Mouse (Mus musculus): ENCODE results near the gene Pnkd. TPM values are rescaled to one million over a fixed set of nuclear protein-coding genes. Genes with fewer than 3 reads are reported as not detected.

Gene Pnkd
- total and polyA plus RNA-seq, 3 experiments = 45.5 to 318 (median 154) TPM

DNA sequence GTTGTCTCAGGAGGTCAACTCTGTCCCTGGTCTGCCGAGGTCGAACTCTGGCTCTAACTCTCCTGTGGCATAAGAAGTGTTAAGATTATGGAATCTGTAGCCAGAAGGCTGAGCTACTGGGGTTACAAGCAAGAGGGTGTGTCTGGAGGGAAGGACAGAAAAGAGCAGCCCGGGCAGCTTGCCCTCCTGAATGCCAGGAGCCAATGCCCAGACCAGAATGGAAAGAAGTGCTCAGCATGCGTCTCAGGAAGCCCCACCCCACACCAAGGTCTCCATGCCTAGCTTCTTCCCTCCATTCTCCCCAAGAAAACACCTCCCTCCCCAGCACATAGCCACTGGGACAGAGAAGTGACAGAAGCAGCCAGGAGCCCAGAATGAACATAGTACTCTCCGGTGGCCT, 14.3 kb downstream of the Pnkd start:
- in situ Hi-C loops (cut with MboI; ENCODE audit: low pct_ligation_motif_present, low pct_unique_long_range_greater_than_20kb, low sequenced_read_pairs) = no loop called here
- peaks cover 40 to 85% of the 10 kb centered on the region in 2 experiments for H3K4me1 ChIP-seq (ENCODE audit: control insufficient read depth in 1 of 2, insufficient read depth in 2 of 2)

GRCm38 (mm10) chr1:74300347-74301110, 15.8 kb downstream of the Pnkd start:
- H3K27ac ChIP-seq (ENCODE audit: insufficient read depth, low read depth) = no peak overlapping the region
- TF ChIP-seq MEF2A (IDR thresholded peaks at IDR 0.05; ENCODE audit: borderline replicate concordance, low read depth, low read length) = no peak
- TF ChIP-seq PAX5 (IDR thresholded peaks at IDR 0.05; ENCODE audit: low read length) = no peak
- TF ChIP-seq KAT2A (IDR thresholded peaks at IDR 0.05; ENCODE audit: insufficient replicate concordance, low read length) = no peak
- TF ChIP-seq CTCF (conservative IDR thresholded peaks at IDR 0.05 in 1 of 2, IDR thresholded peaks at IDR 0.05 in 1 of 2; ENCODE audit: low read depth in 2 of 2, low read length in 2 of 2) = no peak
- no peak for TF ChIP-seq IRF4 (IDR thresholded peaks at IDR 0.05; ENCODE audit: low read depth, low read length)
- no peak for TF ChIP-seq GABPA (IDR thresholded peaks at IDR 0.05; ENCODE audit: insufficient replicate concordance, low read depth, low read length)
- no peak for TF ChIP-seq ZC3H11A (IDR thresholded peaks at IDR 0.05; ENCODE audit: low read depth, low read length)
- no peak for TF ChIP-seq ZMIZ1 (IDR thresholded peaks at IDR 0.05; ENCODE audit: low read depth, low read length)
- in situ Hi-C loops (cut with MboI; ENCODE audit: low pct_ligation_motif_present, low pct_unique_long_range_greater_than_20kb, low sequenced_read_pairs) (no loop called here), dilution Hi-C loops (cut with MboI; ENCODE audit: extremely low pct_ligation_motif_present, extremely low pct_unique_long_range_greater_than_20kb, low sequenced_read_pairs) (no loop called here)
- H3K36me3 ChIP-seq (replicated peaks in 1 of 2; ENCODE audit: control insufficient read depth in 1 of 2, insufficient read depth in 1 of 2, low read length in 1 of 2) = peaks cover 0 to 55% of the 10 kb centered on the region in 2 experiments
- DNase-seq (ENCODE audit: extremely low read depth) = no peak
- H3K27me3 ChIP-seq (replicated peaks) = no peaks in the 10 kb centered on the region
- H3K4me3 ChIP-seq (replicated peaks in 1 of 3; ENCODE audit: low read depth in 2 of 3, low read length in 2 of 3, poor library complexity in 1 of 3) = no peak overlapping the region
- no peak overlapping the region for H3K9ac ChIP-seq (ENCODE audit: insufficient read depth, low read depth)
- no peak overlapping the region for H3K4me2 ChIP-seq (ENCODE audit: insufficient read depth, low read depth, poor library complexity, severe bottlenecking)
- peaks cover 34 to 79% of the 10 kb centered on the region in 2 experiments for H3K4me1 ChIP-seq (ENCODE audit: control insufficient read depth in 1 of 2, insufficient read depth in 2 of 2)
- peaks cover 46% of the 10 kb centered on the region for H3K79me2 ChIP-seq (replicated peaks; ENCODE audit: control insufficient read depth, extremely low read depth, insufficient read depth, poor library complexity, severe bottlenecking)
- no peaks in the 10 kb centered on the region for H3K9me3 ChIP-seq (replicated peaks; ENCODE audit: low read length)

More for the DNA sequence above, 14.3 kb downstream of the Pnkd start:
- Histone ChIP-seq H3K4me3 (replicated peaks in 1 of 3; ENCODE audit: low read depth in 2 of 3, low read length in 2 of 3, poor library complexity in 1 of 3) (no peak overlapping the region), H3K9me3 (replicated peaks; ENCODE audit: low read length) (no peaks in the 10 kb centered on the region), H3K79me2 (replicated peaks; ENCODE audit: control insufficient read depth, extremely low read depth, insufficient read depth, poor library complexity, severe bottlenecking) (peaks cover 46% of the 10 kb centered on the region), H3K9ac (ENCODE audit: insufficient read depth, low read depth) (no peak overlapping the region), H3K27ac (ENCODE audit: insufficient read depth, low read depth) (no peak overlapping the region), H3K36me3 (replicated peaks in 1 of 2; ENCODE audit: control insufficient read depth in 1 of 2, insufficient read depth in 1 of 2, low read length in 1 of 2) (peaks cover 5 to 67% of the 10 kb centered on the region in 2 experiments), H3K27me3 (replicated peaks) (no peaks in the 10 kb centered on the region), H3K4me2 (ENCODE audit: insufficient read depth, low read depth, poor library complexity, severe bottlenecking) (no peak overlapping the region)
- dilution Hi-C loops (cut with MboI; ENCODE audit: extremely low pct_ligation_motif_present, extremely low pct_unique_long_range_greater_than_20kb, low sequenced_read_pairs) = no loop called here
- no peak for TF ChIP-seq NELFE (IDR thresholded peaks at IDR 0.05; ENCODE audit: low read depth, low read length)
- no peak for TF ChIP-seq MEF2A (IDR thresholded peaks at IDR 0.05; ENCODE audit: borderline replicate concordance, low read depth, low read length)
- no peak for DNase-seq (ENCODE audit: extremely low read depth)

DNA sequence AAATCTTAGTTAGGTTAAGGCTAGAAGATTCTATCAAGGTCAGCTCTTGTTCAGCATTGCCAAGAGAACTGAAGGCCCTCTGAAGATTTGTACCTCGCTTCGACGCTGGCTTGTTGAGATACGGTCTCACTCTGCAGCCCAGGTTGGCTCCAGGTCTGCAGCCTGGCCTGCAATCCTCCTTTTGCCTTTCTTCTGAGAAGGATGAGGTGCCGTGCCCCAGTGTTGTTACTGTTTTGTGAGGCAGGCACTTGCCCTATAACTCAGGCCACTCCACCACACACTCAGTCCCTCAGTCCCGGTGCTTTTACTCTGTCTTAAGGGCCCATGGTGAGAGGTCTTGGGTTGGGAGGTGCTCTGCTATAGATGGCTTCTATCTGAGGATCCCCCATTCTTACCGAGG, 17.5 kb downstream of the Pnkd start:
- Histone ChIP-seq H3K79me2 (replicated peaks; ENCODE audit: control insufficient read depth, extremely low read depth, insufficient read depth, poor library complexity, severe bottlenecking) (peaks cover 36% of the 10 kb centered on the region), H3K9me3 (replicated peaks; ENCODE audit: low read length) (peaks cover 2% of the 10 kb centered on the region), H3K27ac (ENCODE audit: insufficient read depth, low read depth) (no peak overlapping the region), H3K4me1 (ENCODE audit: control insufficient read depth in 1 of 2, insufficient read depth in 2 of 2) (peaks cover 18 to 67% of the 10 kb centered on the region in 2 experiments), H3K4me2 (ENCODE audit: insufficient read depth, low read depth, poor library complexity, severe bottlenecking) (peak overlapping the region; percentile 70; the same call in 1 of the 2 replicates), H3K4me3 (replicated peaks in 1 of 3; ENCODE audit: low read depth in 2 of 3, low read length in 2 of 3, poor library complexity in 1 of 3) (peak overlapping the region in 1 of 3 experiments; percentile 5), H3K27me3 (replicated peaks) (no peaks in the 10 kb centered on the region), H3K9ac (ENCODE audit: insufficient read depth, low read depth) (0 out of 2 replicates have a peak overlapping the region, but pooled peaks have one; percentile 61), H3K36me3 (replicated peaks in 1 of 2; ENCODE audit: control insufficient read depth in 1 of 2, insufficient read depth in 1 of 2, low read length in 1 of 2) (peaks cover 0 to 39% of the 10 kb centered on the region in 2 experiments)
- in situ Hi-C loops (cut with MboI; ENCODE audit: low pct_ligation_motif_present, low pct_unique_long_range_greater_than_20kb, low sequenced_read_pairs) = no loop called here
- TF ChIP-seq CHD1 (IDR thresholded peaks at IDR 0.05; ENCODE audit: low read depth, low read length) (no peak), JUND (conservative IDR thresholded peaks at IDR 0.05; ENCODE audit: low read depth, low read length) (no peak)
- no peak for DNase-seq (ENCODE audit: extremely low read depth)
- dilution Hi-C loops (cut with MboI; ENCODE audit: extremely low pct_ligation_motif_present, extremely low pct_unique_long_range_greater_than_20kb, low sequenced_read_pairs) = no loop called here
